Mouse (Mus musculus) WW6 (cell line): ENCODE results near the gene Calr.

ENCODE experiments used
- DNase-seq: peaks from one replicate; pipeline ENCODE4 v3.0.0-alpha.2; 2013; ENCODE audit warnings: low read depth, low spot score

The Calr gene

DNA sequence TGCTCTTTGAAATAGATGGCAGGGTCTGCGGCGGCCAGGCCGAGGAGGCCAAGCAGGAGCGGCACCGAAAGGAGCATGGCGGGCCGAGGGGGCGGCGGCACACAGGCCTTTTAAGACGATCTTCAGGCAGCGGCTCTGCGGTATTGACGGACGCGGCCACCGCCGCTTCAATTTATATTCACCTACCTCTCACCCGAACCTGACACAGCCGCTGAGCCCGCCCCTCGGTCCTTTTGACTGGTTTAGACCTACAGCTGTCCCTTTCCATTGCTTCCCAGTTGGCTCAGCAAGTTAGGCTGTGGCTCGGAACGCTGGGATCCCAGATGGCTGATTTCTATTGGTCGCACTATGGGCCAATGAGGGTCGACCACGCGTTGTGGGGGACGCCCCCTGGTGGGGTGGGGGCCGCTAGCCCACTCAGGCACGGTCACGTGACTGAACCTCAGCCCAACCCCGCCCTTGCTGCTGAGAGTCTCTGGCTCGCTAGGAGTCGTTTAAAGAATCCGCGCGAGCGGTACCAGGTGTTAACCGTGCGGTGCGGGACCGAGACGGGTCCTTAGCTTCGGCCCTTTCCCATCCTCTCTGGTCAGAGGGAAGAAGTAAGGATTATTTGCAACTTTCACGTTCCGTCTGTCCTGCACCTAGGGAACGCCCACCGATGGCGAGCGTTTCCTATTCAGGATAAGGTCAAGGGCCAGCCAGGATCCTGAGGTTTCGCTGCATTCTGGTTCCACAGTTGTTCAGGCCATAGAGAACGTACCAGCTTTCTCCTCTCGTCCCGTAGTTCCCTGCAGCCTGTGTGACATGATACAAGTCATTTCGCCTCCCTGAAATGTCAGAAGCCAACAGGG lies at the start of gene Calr:
Calr (minus strand) TSS at position 213 of the 851 bp plus-strand sequence.
- peak; percentile 100 for DNase-seq

DNA sequence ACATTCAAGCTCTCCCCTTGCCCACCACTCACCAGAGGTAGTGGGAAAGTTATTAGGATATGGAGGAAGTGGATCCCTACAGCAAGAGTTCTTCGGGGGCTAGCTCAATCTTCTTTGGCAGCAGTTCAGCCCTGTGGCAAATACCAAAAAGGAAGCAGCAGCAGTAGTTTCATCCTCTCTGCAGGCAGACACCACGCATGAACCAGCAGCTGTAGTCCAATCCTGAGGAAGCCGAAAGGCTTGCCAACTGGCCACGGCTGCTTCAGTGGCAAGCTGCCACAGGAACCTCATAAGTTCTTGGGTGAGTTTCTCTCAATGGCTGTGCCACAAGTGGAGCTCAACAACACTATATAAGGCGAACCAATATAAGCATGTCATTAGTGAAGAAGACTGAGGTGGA lies 49.2 kb upstream of the Calr start:
- no peak for DNase-seq

DNA sequence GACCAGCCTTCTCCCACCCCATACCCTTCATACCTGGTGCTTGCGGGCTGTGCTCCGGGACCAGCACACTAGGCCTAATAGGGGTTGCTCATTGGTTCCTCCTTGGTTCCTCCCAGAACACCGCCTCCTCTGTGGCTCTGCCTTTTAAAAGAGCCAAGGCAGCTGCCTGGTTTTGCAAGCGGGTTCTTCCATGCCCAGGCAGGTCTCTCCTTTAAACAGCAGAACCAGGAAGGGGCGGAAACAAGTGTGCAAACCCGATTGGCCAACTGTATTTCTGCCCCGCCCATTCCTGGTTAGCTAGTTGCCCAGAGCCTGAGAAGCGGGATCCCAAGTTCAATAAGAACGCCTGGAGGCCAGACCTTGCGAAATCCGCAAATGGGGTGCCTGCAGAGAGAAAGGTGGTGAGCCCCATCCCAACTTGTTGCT lies 47.0 kb upstream of the Calr start, which contains the start of gene Gcdh:
Gcdh (minus strand) TSS at position 213 of the 426 bp plus-strand sequence.
- DNase-seq, result peak; percentile 93

DNA sequence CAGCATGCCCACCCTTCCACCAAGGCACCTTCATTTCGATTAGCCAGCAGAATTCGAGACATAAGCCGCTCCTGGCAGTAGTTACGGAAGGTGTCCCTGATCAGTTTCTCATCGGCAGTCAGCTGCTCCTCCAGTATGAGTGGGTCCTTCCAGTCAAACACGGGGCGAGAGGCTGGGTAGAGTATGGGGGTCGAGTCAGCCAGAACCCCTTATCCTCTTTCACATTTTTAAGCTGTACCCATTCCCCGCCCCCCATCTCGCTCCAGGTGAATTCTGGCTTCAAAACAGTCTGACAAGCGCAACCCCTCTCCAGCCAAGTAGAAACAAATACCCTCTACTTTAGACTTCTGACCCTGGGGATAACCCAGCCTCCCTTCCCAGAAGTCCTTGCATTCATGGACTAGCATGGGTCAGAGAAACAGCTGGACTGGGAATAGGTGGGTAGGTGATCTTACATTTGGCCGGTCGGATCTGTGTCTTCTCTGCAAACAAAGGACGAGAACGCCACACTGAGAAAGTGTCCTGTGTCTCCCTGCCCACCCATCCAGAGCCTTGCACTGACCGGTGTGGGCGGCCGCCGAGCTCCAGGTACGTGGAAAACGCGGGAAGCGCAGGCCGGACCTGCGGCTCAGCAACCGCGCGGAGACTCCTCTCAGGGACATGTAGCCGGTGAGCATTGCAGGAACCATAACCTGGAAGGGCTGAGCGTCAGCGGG lies 46.4 kb upstream of the Calr start:
- DNase-seq, result no peak

DNA sequence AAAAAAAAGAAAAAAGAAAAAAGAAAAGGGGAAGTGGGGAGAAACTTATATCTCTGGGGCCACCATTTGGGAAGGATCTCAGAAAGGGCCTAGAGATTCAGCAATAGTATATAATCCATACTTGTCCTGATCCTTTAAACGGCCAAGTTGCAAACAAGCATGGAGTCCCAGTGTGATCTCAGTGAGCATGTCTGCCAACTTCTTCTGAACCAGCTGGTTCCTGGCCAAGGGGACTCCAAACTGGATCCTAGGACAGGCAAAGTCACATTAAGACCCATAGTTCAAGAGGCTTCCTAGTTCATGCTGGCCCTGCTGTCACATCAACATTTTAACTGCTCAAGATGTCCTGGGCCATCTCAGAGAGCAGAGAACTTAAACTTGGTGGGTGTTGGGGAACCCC lies 42.4 kb upstream of the Calr start:
- DNase-seq, result no peak

DNA sequence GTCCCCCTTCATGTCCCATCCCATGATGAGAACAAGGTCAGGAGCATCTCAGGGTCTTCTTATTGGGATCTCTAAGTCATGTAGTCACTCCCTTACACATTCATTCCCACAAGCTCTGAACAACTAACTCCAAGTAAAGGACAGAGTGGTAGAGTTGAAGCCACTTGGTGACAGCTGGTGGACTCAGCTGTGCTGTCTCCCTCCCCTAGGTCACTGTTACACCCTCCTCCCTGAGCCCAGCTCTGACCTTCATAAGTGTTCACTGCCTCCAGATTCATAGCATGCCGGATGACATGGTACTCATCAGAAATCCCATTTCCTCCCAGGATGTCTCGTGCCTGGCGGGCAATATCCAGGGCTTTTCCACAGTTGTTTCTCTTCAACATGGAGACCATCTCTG lies 41.5 kb upstream of the Calr start:
- no peak for DNase-seq

DNA sequence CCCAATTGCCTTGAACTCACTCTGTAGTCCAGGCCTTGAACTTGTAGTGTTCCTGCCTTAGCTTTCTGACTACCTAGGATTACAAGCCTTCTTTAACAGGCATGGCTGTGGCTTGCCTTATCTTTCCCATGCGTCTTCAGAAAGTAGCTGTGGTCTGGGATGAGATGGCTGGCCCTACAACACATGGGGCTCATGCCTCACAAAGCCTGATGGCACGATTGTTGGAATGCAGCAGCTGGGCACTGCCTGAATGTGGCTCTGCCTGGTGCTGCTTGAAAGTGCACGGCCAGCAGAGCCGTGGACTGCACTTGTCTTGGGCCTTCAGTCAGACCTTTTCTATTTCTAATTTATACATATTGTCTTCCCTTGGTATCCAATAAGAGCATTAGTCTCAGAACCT lies 38.0 kb upstream of the Calr start:
- no peak for DNase-seq

DNA sequence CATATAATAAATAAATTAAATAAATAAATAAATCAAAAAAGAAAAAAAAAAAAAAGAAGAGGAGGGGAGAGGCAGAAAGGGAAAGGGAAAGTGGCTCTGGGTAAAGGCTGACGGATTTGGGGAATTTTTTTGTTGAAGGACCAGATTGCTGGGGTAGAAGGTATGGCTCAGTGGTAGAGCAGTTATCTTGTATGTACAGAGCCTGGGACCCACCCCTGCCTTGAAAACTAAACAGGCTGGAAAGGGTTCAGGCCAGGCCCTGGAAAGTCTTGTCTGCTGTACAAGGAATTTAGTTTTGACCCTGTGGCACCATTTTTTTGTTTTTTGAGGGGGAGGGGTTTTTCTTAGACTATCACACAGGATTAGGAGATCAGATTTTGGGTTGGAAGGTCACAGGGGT lies 32.2 kb upstream of the Calr start:
- DNase-seq, result no peak

DNA sequence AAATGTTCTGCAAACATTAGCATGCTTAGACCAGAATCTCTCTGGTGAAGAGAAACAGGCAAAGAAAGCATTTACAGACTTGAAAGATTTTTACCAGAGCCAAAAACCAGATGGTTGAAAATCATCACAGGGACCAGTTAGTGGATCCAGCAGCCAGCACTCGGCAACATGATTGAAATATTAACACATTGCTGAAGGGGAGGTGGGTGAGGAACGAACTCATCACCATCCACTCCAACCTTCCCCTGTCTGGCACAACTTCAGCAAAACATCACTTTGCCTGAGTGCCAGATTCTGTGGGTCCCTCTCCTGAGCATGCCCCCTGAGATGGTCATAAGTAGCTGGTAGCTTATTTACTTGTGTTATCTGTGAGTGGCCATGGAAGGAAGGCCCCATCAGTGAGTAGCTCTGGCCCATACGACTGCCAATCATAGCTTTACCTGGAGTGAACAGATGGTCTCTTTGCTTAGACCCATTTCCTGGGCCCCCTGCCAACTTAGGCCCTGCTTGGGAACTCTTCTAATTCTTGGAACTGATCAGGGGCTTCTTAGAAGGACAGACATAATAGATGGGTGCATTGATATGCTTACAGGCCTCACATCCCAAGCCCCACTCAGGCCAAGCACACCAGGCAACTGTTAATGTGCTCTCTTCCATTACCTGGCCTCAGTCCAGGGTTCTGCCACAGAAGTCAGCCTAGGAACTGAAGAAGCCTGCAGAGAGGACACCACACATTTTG lies 30.7 kb upstream of the Calr start:
- no peak for DNase-seq

DNA sequence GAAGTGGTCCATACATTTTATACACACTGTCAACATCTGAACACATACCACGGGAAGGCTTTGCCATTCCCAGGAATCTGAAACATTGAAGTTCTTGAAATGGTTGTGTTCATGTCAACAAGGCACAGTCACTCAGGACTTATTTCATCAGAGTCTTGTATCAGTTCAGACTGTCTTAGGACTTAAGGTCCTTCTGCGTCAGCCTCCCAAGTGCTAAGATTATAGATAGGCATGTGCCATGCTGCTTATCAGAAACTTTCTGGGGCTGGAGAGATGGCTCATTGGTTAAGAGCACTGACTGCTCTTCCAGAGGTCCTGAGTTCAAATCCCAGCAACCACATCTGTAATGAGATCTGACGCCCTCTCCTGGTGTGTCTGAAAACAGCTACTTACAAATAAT lies 27.6 kb upstream of the Calr start:
- DNase-seq, result no peak

DNA sequence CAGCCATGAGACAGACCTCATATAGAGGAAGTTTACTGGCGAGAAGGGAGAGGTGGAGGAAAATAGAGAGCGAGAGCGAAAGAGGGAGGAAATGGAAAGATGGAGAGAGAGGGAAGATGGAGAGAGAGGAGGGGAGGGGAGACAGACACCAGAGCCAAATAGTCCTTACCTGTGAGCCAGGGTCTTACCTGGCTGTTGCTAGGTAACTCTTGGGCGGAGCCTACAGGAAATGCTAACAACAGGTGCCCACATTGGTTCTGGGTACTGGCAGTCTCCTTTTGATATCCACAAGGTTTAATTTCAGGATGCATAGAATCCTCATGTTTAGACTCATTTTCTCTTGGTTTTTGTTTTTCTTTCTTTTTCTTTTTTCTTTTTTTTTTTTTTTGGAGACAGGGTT lies 26.3 kb upstream of the Calr start:
- no peak for DNase-seq

DNA sequence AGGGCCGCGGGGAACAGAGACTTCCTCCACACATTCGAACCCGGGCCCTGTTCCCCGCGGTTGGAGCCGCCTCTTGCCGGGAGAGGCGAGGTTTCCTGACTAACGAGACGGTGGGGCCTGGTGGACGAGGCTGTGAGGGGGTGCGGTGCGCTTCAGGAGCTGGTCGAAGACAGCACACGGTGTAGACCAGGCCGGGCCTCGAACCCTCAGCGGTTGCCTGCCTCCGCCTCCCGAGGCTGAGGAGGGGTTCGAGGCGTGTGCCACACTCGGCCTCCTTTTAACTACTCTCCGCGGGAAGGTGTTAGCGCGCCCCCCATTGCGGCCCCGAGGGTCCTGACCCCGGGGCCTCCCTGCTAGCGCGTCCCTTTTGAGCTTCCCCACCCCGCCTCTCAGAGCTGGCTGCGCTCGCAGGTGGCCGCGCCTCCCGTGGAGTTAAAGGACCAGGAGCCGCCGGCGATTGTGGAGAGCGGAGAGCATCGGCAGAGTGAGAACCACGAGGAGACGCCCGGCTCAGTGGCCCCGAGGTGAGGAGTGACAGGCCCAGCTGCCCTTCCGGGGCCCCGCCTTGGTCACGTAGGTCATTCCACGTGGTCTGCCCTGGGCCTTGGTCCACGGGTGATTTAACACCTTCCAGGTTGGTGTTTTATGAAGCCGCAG lies 25.7 kb upstream of the Calr start:
- peak; percentile 40 for DNase-seq

DNA sequence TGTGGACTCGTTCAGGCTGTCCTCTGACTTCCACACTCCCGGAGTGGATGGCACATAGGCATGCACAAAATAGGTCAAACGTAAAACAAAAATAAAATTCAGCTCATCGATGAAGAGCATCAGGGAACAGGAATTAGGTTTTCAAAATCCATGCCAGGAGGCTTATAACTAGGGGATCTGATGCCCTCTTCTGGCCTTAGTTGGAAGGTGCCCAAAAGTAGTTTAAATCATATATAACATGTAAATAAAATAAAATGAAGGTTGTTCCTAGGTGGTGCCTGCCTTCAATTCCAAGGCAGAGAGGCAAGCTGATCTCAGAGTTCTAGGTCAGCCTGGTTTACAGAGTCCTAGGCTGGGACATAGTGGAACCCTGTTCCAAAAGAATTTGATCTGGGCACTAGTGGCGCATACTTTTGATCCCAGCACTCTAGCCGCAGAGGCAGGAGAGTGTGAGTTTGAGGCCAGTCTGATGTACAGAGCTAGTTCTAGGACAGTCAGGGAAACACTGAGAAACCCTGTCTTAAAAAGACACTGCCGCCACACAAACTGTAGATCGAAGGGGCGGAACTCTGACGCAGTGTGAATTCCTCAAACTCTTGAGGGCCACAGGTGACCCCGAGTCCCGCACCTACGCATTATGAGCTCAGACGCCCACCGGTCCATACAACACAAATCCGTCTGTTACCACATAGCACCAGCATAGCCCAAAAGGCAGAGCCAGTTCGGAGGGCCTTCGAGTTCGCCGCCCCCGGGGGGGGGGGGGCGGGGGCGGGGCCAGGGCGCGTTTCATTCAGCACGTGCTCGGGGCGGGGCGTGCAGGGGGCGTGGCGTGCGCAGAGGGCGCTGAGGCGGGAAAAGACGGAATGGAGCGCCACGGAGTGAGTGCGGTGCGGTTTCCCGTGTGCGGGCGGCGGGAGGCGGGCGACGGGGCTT lies 24.9 kb upstream of the Calr start, which contains the start of gene Syce2:
Syce2 (plus strand) TSS at position 736 of the 933 bp plus-strand sequence.
- DNase-seq, result peak; percentile 33

DNA sequence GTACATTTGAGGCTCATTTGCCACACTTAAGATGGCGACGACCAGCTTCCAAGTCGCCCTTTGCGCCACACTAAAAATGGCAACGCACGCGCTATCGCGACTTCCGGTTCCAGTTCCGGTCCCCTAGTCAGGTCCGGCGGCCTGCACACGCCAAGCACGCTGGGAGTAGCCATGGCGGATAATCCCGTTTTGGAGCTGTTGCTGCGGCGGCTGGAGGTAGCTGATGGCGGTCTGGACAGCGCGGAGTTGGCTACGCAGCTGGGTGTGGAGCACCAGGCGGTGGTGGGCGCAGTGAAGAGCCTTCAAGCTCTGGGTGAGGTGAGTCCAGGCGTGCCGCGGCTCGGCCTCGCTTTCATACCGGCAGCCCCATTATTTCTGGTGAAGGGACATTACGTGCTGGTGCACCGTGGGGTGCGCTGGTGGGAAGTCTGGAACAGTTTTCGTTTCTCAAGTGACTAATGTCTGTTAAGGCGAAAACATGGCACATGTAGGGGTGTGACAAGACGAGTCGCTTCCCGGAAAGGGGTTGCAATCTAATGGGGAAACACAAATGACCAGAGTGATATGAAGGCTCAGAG lies 10.2 kb upstream of the Calr start, which contains the start of gene Farsa:
Farsa (plus strand) TSS at position 126 of the 578 bp plus-strand sequence.
- DNase-seq, result peak; percentile 87

DNA sequence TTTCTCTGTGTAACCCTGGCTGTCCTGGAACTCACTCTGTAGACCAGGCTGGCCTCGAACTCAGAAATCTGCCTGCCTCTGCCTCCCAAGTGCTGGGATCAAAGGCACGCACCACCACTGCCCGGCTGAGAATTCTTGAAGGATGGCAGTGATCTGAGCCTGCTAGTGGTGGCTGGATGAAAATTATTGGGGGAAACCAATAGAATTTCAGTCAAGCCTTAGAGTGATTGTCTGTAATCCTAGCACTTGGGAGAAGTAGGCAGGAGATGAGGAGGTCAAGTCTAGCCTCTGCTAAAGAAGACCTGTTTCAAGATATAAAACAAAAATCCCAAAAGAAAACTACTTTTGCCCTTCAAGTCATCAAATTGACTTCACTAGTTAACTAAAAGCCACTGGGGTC lies 9.7 kb upstream of the Calr start:
- no peak for DNase-seq

DNA sequence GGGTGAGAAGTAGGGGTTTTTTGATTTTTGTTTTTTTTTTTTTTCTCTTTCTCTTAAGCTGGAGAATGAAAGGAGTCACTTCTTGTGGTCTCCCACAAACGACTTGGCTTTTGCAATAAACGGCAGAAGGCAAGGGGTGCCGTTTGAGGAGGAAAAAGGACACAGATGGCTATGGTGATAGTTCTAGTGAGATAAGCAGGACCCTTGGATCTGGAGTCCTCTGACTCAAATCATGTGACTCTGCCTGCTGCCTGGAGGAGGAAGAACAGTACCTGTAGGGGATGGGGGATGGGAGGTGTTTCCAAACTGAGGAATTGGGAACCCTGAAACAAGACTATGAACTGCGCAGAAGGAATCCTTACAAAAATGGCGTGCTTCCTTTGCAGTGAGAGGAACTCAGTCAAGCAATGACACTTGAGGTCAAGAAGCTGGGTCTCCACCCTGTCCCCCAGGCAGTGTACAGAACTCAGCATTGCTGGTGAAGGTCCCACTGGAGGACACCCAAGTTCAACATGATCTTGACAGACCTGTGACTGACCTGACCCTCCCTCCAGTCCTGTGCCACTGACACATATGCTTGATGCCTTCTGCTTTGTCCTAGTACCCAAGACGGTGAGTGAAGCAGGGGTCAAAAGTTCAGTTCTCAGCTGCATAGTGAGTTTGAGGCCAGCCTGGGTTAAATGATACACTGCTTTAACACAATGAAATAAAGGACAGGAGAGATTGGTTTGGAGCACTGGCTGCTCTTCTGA lies 1.1 kb upstream of the Calr start:
- DNase-seq, result no peak

DNA sequence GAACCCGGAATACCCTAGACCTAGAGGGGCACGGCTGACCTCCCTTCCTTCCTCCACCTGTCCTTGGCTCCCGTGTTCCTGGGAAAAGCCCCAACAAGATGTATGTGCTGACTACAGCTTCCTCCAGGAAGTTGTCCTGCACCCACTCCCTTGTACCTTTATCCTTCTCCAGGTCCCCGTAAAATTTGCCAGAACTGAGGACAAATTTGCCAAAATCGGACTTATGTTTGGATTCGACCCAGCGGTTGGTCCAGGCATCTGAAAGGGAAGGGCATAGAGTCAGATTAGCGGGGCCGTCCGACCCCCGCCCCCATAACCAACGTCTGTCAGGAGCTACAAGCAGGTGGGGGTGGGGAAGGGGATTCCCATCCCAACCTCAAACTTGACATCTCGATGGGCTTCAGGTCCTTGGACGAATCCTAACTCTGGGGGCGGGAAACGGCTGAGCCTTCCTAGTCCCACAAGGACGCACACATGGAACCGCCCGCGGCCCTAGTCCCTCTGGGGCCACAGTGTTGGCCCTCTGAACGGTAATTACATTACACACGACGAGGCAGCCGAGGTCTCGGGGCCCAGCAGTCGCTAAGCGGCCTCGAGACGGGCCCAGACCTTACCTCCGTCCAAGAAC lies 526 bp downstream of the Calr start:
- DNase-seq, result no peak

DNA sequence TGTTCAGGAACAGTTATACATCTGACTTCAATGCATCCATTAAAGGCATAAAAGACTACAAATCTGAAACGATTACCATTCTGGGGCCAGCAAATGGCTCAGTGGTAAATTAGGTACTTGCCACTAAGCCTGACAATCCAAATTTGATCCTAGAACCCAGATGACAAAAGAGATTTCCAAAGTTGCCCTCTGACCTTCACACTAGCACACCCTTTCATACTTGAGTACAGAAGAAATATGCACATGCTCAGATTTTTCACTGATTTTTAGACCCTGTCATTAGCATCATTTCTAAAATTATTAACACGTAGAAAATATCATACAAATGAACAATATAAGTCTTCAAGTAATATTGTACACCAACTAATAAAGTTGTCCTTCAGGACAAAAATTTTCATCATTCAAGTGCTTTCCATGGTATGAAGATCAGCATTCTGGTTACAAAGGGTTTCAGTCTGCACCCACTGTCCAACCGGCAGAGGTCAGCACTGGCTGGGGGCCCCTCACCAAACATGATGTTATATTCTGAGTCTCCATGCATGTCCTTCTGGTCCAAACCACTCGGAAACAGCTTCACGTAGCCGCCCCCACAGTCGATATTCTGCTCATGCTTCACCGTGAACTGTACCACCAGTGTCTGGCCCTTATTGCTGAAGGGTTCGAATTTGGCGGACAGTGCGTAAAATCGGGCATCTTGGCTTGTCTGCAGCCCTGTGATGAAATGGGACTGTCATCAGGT lies 1.2 kb downstream of the Calr start:
- no peak for DNase-seq
